ENCODE assay signal across 8 mouse cellular contexts in the genomic region with DNA sequence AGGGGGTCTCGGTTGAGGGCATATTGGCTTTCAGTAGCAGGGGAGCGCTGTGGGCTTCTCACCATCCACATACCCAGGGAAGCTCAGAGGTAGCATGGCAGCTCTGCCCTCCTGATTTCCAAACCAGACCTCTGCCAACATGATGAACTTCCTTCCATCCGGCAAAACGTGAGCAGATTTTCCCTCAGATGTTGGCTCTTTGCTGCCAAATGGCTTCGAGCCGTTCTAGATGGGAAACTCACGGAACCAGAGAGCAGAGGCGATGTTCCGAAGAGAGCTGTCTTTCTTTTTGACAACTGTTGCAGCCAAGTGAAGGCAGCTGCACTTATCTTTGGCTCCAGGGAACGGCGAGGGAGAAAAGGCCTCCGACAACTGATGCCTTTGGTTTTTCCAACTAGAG.
"Had no signal": no experiment of that assay in that cellular context is flagged by ENCODE, and none has a peak within 500 bp of the region (broad histone marks: within the 10 kb centered on the region; RNA-seq: fewer than 3 reads in every experiment).

No protein-coding gene starts in this region.

- DNase-seq: kidney, adult 11 months; kidney, postnatal 14 days; liver; liver, embryonic 13.5 days; liver, postnatal 0 days; lung, postnatal 14 days; thymus, adult 18-20 months; thymus, postnatal 14 days had no signal
